Comparison of ENCODE assay signal across 9 mouse cellular contexts in the genomic region with DNA sequence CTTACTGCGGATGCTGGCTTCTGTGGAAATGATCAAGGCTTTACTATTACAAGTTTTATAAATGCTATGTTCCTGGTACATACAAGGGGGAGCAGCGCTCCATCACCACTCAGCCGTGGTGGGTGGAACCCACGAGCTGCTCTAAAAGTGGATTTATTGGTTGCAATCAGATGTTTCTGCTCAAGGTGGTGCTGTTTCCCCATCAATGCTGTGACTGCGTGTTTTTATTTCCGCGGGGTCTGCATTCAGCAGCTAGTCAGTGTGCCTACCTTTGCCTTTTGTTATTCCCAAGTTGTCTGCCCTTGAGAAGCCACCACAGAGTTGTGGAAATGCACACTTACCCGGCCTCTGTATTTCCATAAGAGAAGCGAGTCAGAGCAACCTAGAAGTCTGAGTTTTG.
DNase-seq lines count a peak whose midpoint lies in the region; ATAC-seq and TF ChIP-seq lines count a peak whose summit lies in the region.
"Had no signal": no experiment of that assay in that cellular context is flagged by ENCODE, and none has a peak within 500 bp of the region (broad histone marks: within the 10 kb centered on the region; RNA-seq: fewer than 3 reads in every experiment).

No protein-coding gene starts in this region.

- TF ChIP-seq CTCF in brain, embryonic 14.5 days (IDR thresholded peaks at IDR 0.05; ENCODE audit: borderline replicate concordance, extremely low read depth, insufficient read depth, insufficient read length): peak; percentile 84
- peak; percentile 85 for TF ChIP-seq CTCF in intestine, postnatal 0 days (IDR thresholded peaks at IDR 0.05; ENCODE audit: low read depth)

- H3K27me3 ChIP-seq in kidney, embryonic 16.5 days (ENCODE audit: insufficient read depth, low read length): no peaks in the 10 kb centered on the region
- H3K27me3 ChIP-seq in intestine, postnatal 0 days (replicated peaks; ENCODE audit: control insufficient read depth, insufficient read depth, low read length): no peaks in the 10 kb centered on the region
- H3K27me3 ChIP-seq: megakaryocyte, embryonic 14.5 days had no signal

- TF ChIP-seq POLR2A in brain, embryonic 14.5 days (IDR thresholded peaks at IDR 0.05; ENCODE audit: borderline replicate concordance, extremely low read depth, insufficient read depth, insufficient read length, poor library complexity, severe bottlenecking): no peak

- H3K9me3 ChIP-seq in kidney, embryonic 16.5 days (ENCODE audit: low read length): no peaks in the 10 kb centered on the region
- H3K9me3 ChIP-seq in intestine, postnatal 0 days (ENCODE audit: control insufficient read depth): no peaks in the 10 kb centered on the region
- H3K9me3 ChIP-seq: megakaryocyte, embryonic 14.5 days had no signal

- H3K36me3 ChIP-seq in kidney, embryonic 16.5 days (ENCODE audit: insufficient read depth, low read length): no peaks in the 10 kb centered on the region
- no peaks in the 10 kb centered on the region for H3K36me3 ChIP-seq in intestine, postnatal 0 days (ENCODE audit: control insufficient read depth, insufficient read depth)

- peak; percentile 17 for DNase-seq in kidney, adult 11 months
- DNase-seq in brain, embryonic 14.5 days (ENCODE audit: low read depth): peak; percentile 85
- peak; percentile 52 for DNase-seq in left cerebral cortex, postnatal 4 days
- DNase-seq in naive thymus-derived CD4-positive, alpha-beta T cell, adult 2 months (ENCODE audit: low read depth): peak; percentile 61
- DNase-seq in thymus, postnatal 4 days: peak; percentile 63

- WGBS in kidney, embryonic 16.5 days: 20% methylated on average over 9 of the region's 9 CpGs
- 23% methylated on average over 9 of the region's 9 CpGs for WGBS in intestine, postnatal 0 days

- H3K9ac ChIP-seq in kidney, embryonic 16.5 days (replicated peaks; ENCODE audit: low read length): no peak overlapping the region
- H3K9ac ChIP-seq in intestine, postnatal 0 days (ENCODE audit: low read depth, low read length): no peak overlapping the region

- intact Hi-C loops in left cerebral cortex, postnatal 4 days (cut with DNase I): loop anchor here (5.0 kb wide), 2 partner anchors 203 to 308 kb away; no protein-coding TSS in a partner anchor

- H3K4me3 ChIP-seq in kidney, embryonic 16.5 days (ENCODE audit: low read length): no peak overlapping the region
- H3K4me3 ChIP-seq in intestine, postnatal 0 days (ENCODE audit: low read depth, low read length): no peak overlapping the region
- H3K4me3 ChIP-seq: megakaryocyte, embryonic 14.5 days had no signal

- no peak for ATAC-seq in kidney, embryonic 16.5 days (ENCODE audit: low FRiP score, low TSS enrichment)
- ATAC-seq in frontal cortex, adult (ENCODE audit: low TSS enrichment): peak; percentile 45
- no peak for ATAC-seq in intestine, postnatal 0 days

- H3K27ac ChIP-seq in kidney, embryonic 16.5 days (ENCODE audit: low read length): no peak overlapping the region
- H3K27ac ChIP-seq in intestine, postnatal 0 days (ENCODE audit: low read depth, low read length): no peak overlapping the region

- H3K4me1 ChIP-seq in kidney, embryonic 16.5 days (ENCODE audit: insufficient read depth, low read length): peaks cover 36% of the 10 kb centered on the region
- H3K4me1 ChIP-seq in intestine, postnatal 0 days (replicated peaks; ENCODE audit: control insufficient read depth, insufficient read depth, low read length): no peaks in the 10 kb centered on the region

- no peak overlapping the region for H3K4me2 ChIP-seq in kidney, embryonic 16.5 days (replicated peaks; ENCODE audit: low read depth, low read length)
- H3K4me2 ChIP-seq in intestine, postnatal 0 days (replicated peaks; ENCODE audit: low read depth): no peak overlapping the region

Comparison
In these comparisons a context has a peak if more than half of its experiments do, and no peak if none do; other contexts are left out.
1. DNase-seq: peak in every context shown above with its lines; median percentile 85 in brain, embryonic 14.5 days; 63 in thymus, postnatal 4 days; 61 in naive thymus-derived CD4-positive, alpha-beta T cell, adult 2 months; 52 in left cerebral cortex, postnatal 4 days; 17 in kidney, adult 11 months.